Mouse (Mus musculus) CH12F3 (cell line): ENCODE data around the gene Adam20.
"Not testable (repeated sequence)": the region's sequence is repeated elsewhere in the genome, so short reads cannot be mapped to it uniquely, and the experiment has no call there.

Source experiments
- in situ Hi-C: fragments of 300-500 bp; cut with MboI; formaldehyde crosslinking; loops from 2 replicates; pipeline ENCODE4 v1.14.3; 2020; ENCODE audit warnings: low sequenced_read_pairs

Adam20 gene

DNA sequence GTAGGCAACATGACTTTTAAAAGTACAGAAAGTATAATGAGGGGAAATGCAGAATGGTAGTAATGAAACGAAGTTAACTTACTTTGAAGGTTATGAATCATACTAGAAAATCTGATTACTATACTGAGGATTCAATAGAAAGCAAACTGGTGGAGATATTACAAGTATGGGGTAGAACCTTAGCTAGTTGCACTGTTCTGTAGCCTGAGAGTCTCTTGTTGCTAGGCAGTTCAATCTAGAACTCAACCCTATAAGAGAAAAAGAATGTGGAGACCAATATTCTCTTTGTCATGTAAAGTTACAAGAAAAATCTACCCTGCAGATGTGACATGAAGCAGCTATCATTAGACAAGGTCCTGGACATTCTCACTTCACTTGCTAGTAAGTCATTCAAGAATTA, at the start of gene Adam20:
TSS of gene Adam20 (plus strand) at position 301 of the 400 bp plus-strand sequence.
- in situ Hi-C loops, result not testable (repeated sequence)

DNA sequence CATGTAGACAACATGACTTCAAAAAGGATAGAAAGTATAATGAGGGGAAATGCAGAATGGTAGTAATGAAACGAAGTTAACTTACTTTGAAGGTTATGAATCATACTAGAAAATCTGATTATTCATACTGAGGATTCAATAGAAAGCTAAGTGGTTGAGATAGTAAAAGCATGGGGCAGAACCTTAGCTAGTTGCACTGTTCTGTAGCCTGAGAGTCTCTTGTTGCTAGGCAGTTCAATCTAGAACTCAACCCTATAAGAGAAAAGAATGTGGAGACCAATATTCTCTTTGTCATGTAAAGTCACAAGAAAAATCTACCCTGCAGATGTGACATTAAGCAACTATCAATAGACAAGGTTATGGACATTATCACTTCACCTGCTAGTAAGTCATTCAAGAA, 41.2 kb upstream of the Adam20 start, which contains the start of gene Adam25:
TSS of gene Adam25 (plus strand) at position 301 of the 400 bp plus-strand sequence.
- in situ Hi-C loops, result not testable (repeated sequence)

DNA sequence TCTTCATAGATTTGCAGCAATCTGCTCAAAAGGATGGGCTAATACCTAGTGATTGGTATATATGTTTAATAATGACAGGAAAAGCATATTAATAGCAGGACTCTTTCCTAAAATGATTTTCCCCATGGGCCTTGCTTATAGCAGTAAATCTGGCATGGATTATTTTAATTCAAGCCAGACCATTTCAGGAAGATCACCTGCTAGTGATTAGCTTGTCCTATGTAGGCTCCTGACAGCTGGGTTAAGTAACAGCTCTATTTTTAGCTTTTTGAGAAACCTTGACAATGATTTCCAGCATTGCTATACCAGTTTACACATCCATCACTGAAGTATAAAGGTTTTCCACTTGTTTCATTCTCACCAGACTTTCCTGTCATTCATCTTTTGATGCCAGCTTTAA, 9.8 kb upstream of the Adam20 start:
- in situ Hi-C loops, result no loop called here

DNA sequence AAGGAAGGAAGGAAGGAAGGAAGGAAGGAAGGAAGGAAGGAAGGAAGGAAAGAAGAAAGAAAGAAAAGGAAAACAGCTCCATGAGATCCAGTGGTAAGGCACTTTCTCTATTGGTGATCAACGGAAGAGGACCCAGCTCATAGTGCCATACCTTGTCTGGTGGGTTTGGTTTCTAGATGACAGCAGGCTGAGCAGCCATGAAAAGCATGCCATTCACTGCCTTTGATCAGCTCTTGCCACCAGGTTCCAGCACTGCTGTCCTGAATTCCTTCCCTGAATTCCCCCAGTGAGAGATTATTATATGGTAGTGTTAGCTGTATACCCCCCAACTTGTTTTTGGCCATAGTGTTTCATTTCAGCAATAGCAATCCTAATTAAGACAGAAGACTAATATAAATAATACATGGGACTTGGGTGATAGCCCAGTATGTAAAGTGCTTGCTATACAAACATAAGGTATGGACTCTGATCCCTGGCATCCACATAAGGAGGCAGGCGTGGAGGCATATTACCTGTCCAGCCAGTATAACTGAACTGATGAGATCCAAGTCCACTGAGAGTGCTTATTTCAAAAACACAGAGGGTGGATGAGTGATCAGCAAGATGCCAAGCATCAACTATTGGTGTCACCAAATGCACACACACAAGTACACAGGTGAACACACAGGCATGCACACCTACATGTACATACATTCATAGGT, 10.5 kb downstream of the Adam20 start:
- in situ Hi-C loops, result no loop called here
